Mouse (Mus musculus) lung, postnatal 4 days (tissue): ENCODE measurements around the gene Sik1.

Source experiments
- DNase-seq, 2 experiments: peaks; one replicate each; pipeline ENCODE4 v3.0.0; 2021

Gene Sik1

GRCm38 (mm10) chr17:31875326-31875930 is 19.8 kb upstream of the Sik1 start:
- peak in 1 of 2 experiments; percentile 18 for DNase-seq

- peak in 1 of 2 experiments; percentile 18 for DNase-seq
Observed at GRCm38 (mm10) chr17:31874691-31875090, 19.1 kb upstream of the Sik1 start.

GRCm38 (mm10) chr17:31873973-31874372 is 18.4 kb upstream of the Sik1 start:
- DNase-seq, result peak; percentile 68 to 79

- peak in 1 of 2 experiments; percentile 19 for DNase-seq
Observed at GRCm38 (mm10) chr17:31873185-31873870, 17.7 kb upstream of the Sik1 start.

- DNase-seq, result no peak
Observed at GRCm38 (mm10) chr17:31872826-31873165, 17.2 kb upstream of the Sik1 start.

- DNase-seq, result peak; percentile 34 to 54
Observed at GRCm38 (mm10) chr17:31871968-31872825, 16.6 kb upstream of the Sik1 start.

- DNase-seq, result peak in 1 of 2 experiments; percentile 31
Observed at GRCm38 (mm10) chr17:31870931-31871421, 15.4 kb upstream of the Sik1 start.

DNA sequence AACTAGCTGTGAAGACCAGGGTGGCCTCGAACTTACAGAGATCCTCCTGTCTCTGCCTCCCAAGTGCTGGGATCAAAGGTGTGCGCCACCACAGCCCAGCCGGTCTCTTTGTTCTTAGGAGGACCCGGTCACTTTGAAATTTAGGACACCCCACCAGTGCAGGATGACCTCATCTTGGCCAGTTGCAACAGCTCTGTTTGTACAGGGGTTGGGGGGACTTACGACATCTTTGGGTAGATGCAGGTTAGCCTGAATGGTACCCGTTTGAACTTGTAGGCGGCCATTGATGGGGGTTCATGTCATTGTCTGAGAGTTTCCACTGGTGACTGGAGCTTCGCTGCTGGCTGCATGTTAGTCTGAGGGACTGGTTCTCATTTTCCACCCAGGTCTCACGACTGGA is 14.8 kb upstream of the Sik1 start:
- peak in 1 of 2 experiments; percentile 9 for DNase-seq

DNA sequence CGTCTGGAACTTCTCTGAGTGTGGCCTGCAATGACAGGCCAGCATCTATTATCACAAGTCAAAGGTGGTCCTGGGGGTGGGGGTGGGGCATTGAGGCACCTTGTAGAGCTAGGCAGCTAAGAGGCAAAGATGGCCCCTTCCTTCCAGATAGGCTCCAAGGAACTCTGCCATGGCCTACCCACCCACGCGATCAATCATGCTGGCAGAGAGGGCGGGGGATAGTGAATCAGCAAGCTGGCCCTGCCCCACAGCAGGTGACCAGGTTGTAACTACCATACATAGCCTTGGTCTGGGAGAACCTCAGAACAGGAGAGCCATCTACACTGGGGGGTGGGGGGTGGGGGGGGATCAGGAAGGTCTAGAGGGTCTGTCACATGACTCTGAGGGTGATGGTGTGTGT is 12.5 kb upstream of the Sik1 start:
- DNase-seq, result peak in 1 of 2 experiments; percentile 6

DNA sequence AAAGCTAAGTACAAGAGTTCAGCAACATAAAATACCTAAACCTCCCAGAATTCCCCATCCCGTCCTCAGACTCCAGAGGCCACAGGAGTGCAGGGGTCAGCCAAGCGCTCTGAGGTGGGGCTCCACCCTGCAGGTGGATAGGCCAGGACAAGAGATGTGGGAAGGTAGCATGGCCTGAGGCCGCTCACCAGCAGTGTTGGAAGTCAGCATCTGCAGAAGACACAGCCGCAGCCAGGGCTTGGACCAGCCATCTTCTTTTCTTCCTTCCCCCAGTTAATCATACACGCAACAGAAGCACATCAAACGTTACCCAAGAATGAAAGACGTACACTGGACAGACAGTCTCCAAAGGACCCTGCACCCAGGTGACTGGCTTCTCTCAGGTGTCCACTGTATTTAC is 11.5 kb upstream of the Sik1 start:
- DNase-seq, result peak in 1 of 2 experiments; percentile 4

GRCm38 (mm10) chr17:31865636-31866035 is 10.0 kb upstream of the Sik1 start:
- DNase-seq, result peak in 1 of 2 experiments; percentile 42

GRCm38 (mm10) chr17:31864666-31865450 is 9.3 kb upstream of the Sik1 start:
- DNase-seq, result peak in 1 of 2 experiments; percentile 19

DNA sequence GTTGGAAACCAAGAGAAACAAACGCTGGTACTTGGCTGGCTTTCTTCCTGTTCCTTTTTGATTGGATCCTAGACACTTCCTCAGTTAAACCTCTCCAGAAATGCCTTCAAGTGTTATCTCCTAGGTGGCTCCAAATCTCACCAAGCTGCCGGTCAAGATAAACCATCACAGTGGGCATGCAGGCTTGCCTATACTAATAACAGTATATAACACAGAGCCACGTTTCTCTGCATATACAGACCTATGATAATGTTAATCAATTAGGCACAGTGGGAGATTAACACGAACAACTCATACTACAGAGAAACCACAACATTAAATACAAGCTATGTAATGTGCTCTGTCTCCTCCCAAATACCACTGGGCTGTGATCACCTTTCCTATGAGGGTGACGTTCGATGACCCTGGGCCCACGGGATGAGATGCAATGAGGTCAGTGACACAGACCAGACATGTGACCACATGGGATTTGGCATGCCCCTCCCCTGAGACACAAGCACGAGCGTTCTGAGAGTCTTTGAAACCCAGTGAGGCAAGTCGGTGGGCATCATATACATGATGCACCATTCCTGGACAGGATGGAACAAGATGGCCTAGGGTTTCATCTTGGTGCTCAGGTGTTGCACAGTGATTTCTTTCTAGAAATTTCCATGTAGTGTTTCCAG is 7.7 kb upstream of the Sik1 start:
- DNase-seq, result peak in 1 of 2 experiments; percentile 10

GRCm38 (mm10) chr17:31862136-31862535 is 6.5 kb upstream of the Sik1 start:
- peak in 1 of 2 experiments; percentile 73 for DNase-seq

DNA sequence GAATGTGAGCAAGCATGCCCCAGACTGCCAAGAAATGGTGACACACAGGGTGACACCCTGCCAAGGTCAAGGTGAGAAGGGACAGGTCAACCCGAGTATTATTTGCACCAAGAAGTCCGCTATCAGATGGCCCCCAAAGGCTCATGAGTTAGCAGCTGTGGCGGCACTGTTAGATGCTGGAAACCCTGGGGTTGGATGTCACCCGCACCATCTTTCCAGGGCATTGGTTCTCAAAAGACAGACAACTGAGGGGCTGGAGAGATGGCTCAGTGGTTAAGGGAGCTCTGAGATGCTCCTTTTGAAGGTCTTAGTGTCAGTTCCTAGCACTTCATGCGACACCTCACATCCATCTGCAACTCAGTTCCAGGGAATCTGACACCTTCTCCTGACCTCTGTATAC is 6.1 kb upstream of the Sik1 start:
- peak in 1 of 2 experiments; percentile 12 for DNase-seq

- DNase-seq, result peak in 1 of 2 experiments; percentile 14
Observed at GRCm38 (mm10) chr17:31860856-31861255, 5.3 kb upstream of the Sik1 start.

DNA sequence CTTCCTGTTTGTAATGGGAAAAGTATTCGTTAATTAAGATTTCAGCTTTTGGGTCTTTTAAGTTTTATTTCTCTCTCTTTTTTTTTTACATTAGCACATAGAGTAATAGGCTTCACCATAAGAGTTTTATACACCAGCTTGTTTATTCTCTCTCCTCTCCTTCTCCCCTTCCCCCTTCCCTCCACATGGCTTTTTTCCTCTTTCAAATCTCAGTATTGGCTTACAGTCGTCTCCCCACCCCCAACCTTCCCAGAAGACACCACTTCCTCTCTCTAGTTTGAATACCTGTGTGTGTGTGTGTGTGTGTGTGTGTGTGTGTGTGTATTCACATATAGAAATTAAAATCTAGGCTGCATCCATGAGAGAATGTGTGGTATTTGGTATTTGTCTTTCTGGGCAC is 3.8 kb upstream of the Sik1 start:
- DNase-seq, result no peak

- no peak for DNase-seq
Observed at GRCm38 (mm10) chr17:31858786-31859185, 3.2 kb upstream of the Sik1 start.

DNA sequence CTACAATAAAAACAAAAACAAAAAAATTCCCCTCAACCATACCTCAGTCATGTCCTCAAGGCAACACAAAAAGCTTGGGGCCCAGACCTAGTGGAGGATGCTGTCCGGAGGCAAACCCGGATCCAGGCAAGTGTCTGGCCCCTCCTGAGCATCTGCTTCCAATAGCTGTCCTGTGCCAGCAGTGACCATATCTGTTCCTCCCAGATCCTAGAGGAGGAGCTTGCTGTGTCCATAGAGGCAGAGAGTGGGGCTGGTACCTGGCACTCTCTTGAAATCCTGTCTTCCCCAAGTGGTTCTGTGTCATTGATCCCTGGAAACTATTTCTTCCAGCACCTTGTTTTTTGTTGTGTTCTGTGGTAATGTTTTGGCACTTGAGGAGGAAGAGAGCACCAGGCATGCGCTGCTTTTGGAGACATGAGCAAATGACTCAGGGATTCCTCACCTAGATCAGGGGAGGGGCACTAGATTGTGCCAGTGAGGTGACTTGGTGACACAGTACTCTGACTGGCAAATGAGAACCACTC is 2.4 kb upstream of the Sik1 start:
- no peak for DNase-seq

GRCm38 (mm10) chr17:31857251-31857650 is 1.6 kb upstream of the Sik1 start:
- DNase-seq, result no peak

- peak; percentile 90 to 95 for DNase-seq
Observed at GRCm38 (mm10) chr17:31856519-31857160, 1.0 kb upstream of the Sik1 start.
